Mouse (Mus musculus): Measurements from ENCODE around the gene Phospho1. TPM values are rescaled to one million over a fixed set of nuclear protein-coding genes. Genes with fewer than 3 reads are reported as not detected.
"Not testable (repeated sequence)": the region's sequence is repeated elsewhere in the genome, so short reads cannot be mapped to it uniquely, and the experiment has no call there.

Phospho1 gene
- total and polyA plus RNA-seq, 2 experiments from 2014 or later: 2.1 TPM; not detected in 1

- peak; percentile 75 for DNase-seq (ENCODE audit: low spot score)
- H3K27ac ChIP-seq (ENCODE audit: low read depth, low read length): no peak overlapping the region
- 14% methylated on average over 7 of the region's 7 CpGs for WGBS
- no peaks in the 10 kb centered on the region for H3K9me3 ChIP-seq (ENCODE audit: low read length)
- no peaks in the 10 kb centered on the region for H3K4me1 ChIP-seq (ENCODE audit: insufficient read depth, low read length)
- ATAC-seq (ENCODE audit: low FRiP score): peak; percentile 23; the same call in 1 of the 2 replicates
- peak; percentile 90 for TF ChIP-seq CTCF (IDR thresholded peaks at IDR 0.05)
- H3K27me3 ChIP-seq (ENCODE audit: insufficient read depth, low read length): no peaks in the 10 kb centered on the region
- no peaks in the 10 kb centered on the region for H3K36me3 ChIP-seq (ENCODE audit: insufficient read depth, low read length)
- peak overlapping the region; percentile 33 for H3K4me2 ChIP-seq (ENCODE audit: low read depth, low read length, poor library complexity, severe bottlenecking)
- H3K4me3 ChIP-seq (ENCODE audit: low read depth, low read length): peak overlapping the region; percentile 12; the same call in 1 of the 2 replicates
- H3K9ac ChIP-seq (replicated peaks; ENCODE audit: low read length, poor library complexity, severe bottlenecking): no peak overlapping the region
Measured at GRCm38 (mm10) chr11:95876296-95876695, 52.0 kb downstream of the Phospho1 start.

- not testable (repeated sequence) for H3K27ac ChIP-seq (ENCODE audit: low read depth, low read length); H3K36me3 ChIP-seq (ENCODE audit: insufficient read depth, low read length); ATAC-seq (ENCODE audit: low FRiP score); H3K27me3 ChIP-seq (ENCODE audit: insufficient read depth, low read length); H3K9ac ChIP-seq (replicated peaks; ENCODE audit: low read length, poor library complexity, severe bottlenecking); DNase-seq (ENCODE audit: low spot score); H3K4me3 ChIP-seq (ENCODE audit: low read depth, low read length); H3K9me3 ChIP-seq (ENCODE audit: low read length); H3K4me1 ChIP-seq (ENCODE audit: insufficient read depth, low read length); H3K4me2 ChIP-seq (ENCODE audit: low read depth, low read length, poor library complexity, severe bottlenecking)
- 87% methylated on average over 2 of the region's 2 CpGs for WGBS
Measured at GRCm38 (mm10) chr11:95879861-95880260, 55.6 kb downstream of the Phospho1 start.

Other genes starting within 250 kb of the Phospho1 start
- 11.1 and 16.9 TPM in 2 replicates for gene Ngfr, start 236.8 kb upstream of the Phospho1 start, total RNA-seq (2014; rRNA removed)
- 5.1 and 5.2 TPM in 2 replicates for gene Ngfr, start 236.8 kb upstream of the Phospho1 start, polyA plus RNA-seq (2015; fragmentation: Nextera tagmentation; extraction: Ambion mirVana)
- 132 and 137 TPM in 2 replicates for gene Phb, start 157.5 kb upstream of the Phospho1 start, total RNA-seq (2014; rRNA removed)
- gene Phb, start 157.5 kb upstream of the Phospho1 start, polyA plus RNA-seq (2015; fragmentation: Nextera tagmentation; extraction: Ambion mirVana): 207 and 222 TPM in 2 replicates
- 25.3 and 25.7 TPM in 2 replicates for gene Zfp652, start 111.8 kb upstream of the Phospho1 start, total RNA-seq (2014; rRNA removed)
- gene Zfp652, start 111.8 kb upstream of the Phospho1 start, polyA plus RNA-seq (2015; fragmentation: Nextera tagmentation; extraction: Ambion mirVana): 12.6 and 13.2 TPM in 2 replicates
- 0.66 and 2.1 TPM in 2 replicates for gene B130006D01Rik, start 100.9 kb upstream of the Phospho1 start, total RNA-seq (2014; rRNA removed)
- gene B130006D01Rik, start 100.9 kb upstream of the Phospho1 start, polyA plus RNA-seq (2015; fragmentation: Nextera tagmentation; extraction: Ambion mirVana): 0.32 and 0.51 TPM in 2 replicates
- 2.9 and 3.3 TPM in 2 replicates for gene Gngt2, start 12.7 kb downstream of the Phospho1 start, total RNA-seq (2014; rRNA removed)
- gene Gngt2, start 12.7 kb downstream of the Phospho1 start, polyA plus RNA-seq (2015; fragmentation: Nextera tagmentation; extraction: Ambion mirVana): 2.4 TPM in 2 replicates
- gene Abi3, start 18.0 kb downstream of the Phospho1 start, total RNA-seq (2014; rRNA removed): 1.0 and 1.1 TPM in 2 replicates
- 1.5 TPM in 2 replicates for gene Abi3, start 18.0 kb downstream of the Phospho1 start, polyA plus RNA-seq (2015; fragmentation: Nextera tagmentation; extraction: Ambion mirVana)
- gene B4galnt2, start 90.4 kb downstream of the Phospho1 start, total RNA-seq (2014; rRNA removed): not detected in 2 replicates
- not detected in 2 replicates for gene B4galnt2, start 90.4 kb downstream of the Phospho1 start, polyA plus RNA-seq (2015; fragmentation: Nextera tagmentation; extraction: Ambion mirVana)
- gene Igf2bp1, start 181.4 kb downstream of the Phospho1 start, total RNA-seq (2014; rRNA removed): 2.2 and 3.2 TPM in 2 replicates
- 1.2 and 1.3 TPM in 2 replicates for gene Igf2bp1, start 181.4 kb downstream of the Phospho1 start, polyA plus RNA-seq (2015; fragmentation: Nextera tagmentation; extraction: Ambion mirVana)
- gene Gip, start 200.0 kb downstream of the Phospho1 start, total RNA-seq (2014; rRNA removed): not detected in 2 replicates
- not detected in 2 replicates for gene Gip, start 200.0 kb downstream of the Phospho1 start, polyA plus RNA-seq (2015; fragmentation: Nextera tagmentation; extraction: Ambion mirVana)
- 23.2 and 38.6 TPM in 2 replicates for gene Snf8, start 210.4 kb downstream of the Phospho1 start, total RNA-seq (2014; rRNA removed)
- 114 TPM in 2 replicates for gene Snf8, start 210.4 kb downstream of the Phospho1 start, polyA plus RNA-seq (2015; fragmentation: Nextera tagmentation; extraction: Ambion mirVana)
- 59.7 and 62.2 TPM in 2 replicates for gene Ube2z, start 240.9 kb downstream of the Phospho1 start, total RNA-seq (2014; rRNA removed)
- 33.0 and 36.0 TPM in 2 replicates for gene Ube2z, start 240.9 kb downstream of the Phospho1 start, polyA plus RNA-seq (2015; fragmentation: Nextera tagmentation; extraction: Ambion mirVana)

Measured in midbrain, postnatal 0 days (tissue).